Mouse (Mus musculus) spleen, adult 2 months (tissue): ENCODE results near the gene Npr3. TPM values are rescaled to one million over a fixed set of nuclear protein-coding genes. Genes with fewer than 3 reads are reported as not detected.

Source experiments
- DNase-seq, 2 experiments: peaks; one replicate each; pipeline versions ENCODE4 v3.0.0 to v3.0.0-alpha.2; 2012 to 2021; ENCODE audit warnings: low spot score in 2 of 2, low read depth in 1 of 2
- H3K27ac ChIP-seq: fragments of 200-500 bp; 2 replicates; pipeline ENCODE4 v1.5.1; 2012; ENCODE audit warnings: low read length, inconsistent platforms; ENCODE audit not compliant: insufficient read depth
- H3K27me3 ChIP-seq: fragments of 200-500 bp; 2 replicates; pipeline ENCODE4 v1.6.1; 2012; ENCODE audit warnings: mild to moderate bottlenecking, moderate library complexity, low read length, inconsistent platforms; ENCODE audit not compliant: control insufficient read depth, insufficient read depth
- H3K36me3 ChIP-seq: fragments of 200-500 bp; 2 replicates; pipeline ENCODE4 v1.6.1; 2012; ENCODE audit warnings: mild to moderate bottlenecking, low read length, inconsistent platforms; ENCODE audit not compliant: control insufficient read depth, insufficient read depth
- H3K4me1 ChIP-seq: fragments of 200-500 bp; 2 replicates; pipeline ENCODE4 v1.6.1; 2011; ENCODE audit warnings: inconsistent platforms; ENCODE audit not compliant: control insufficient read depth, insufficient read depth, insufficient read length
- H3K4me3 ChIP-seq: fragments of 200-500 bp; 2 replicates; pipeline ENCODE4 v1.5.1; 2011; ENCODE audit warnings: mild to moderate bottlenecking, inconsistent platforms; ENCODE audit not compliant: insufficient read depth, insufficient read length; ENCODE audit errors: extremely low read depth
- CTCF ChIP-seq: fragments of 200-500 bp; IDR thresholded peaks from 2 replicates; pipeline ENCODE4 v1.5.1; 2011; ENCODE audit warnings: mild to moderate bottlenecking, inconsistent platforms; ENCODE audit not compliant: insufficient read depth, insufficient read length, insufficient replicate concordance; ENCODE audit errors: extremely low read depth
- POLR2A ChIP-seq: fragments of 200-500 bp; IDR thresholded peaks from 2 replicates; pipeline ENCODE4 v1.6.1; 2011; ENCODE audit warnings: low read depth, low read length, inconsistent platforms
- WGBS: fragments of 180-500 bp; shearing (Covaris S2); methylation state at CpG from one replicate; pipeline ENCODE4 v1.1.7; 2018; 5-methylcytosine and 5-hydroxymethylcytosine counted together
- polyA plus RNA-seq: library from polyadenylated mRNA; depleted of rRNA; stranded (reverse); fragments of >200 nt; gene quantifications from 2 replicates; pipeline ENCODE4 v1.2.3, GENCODE M21; 2012

The Npr3 gene
- polyA plus RNA-seq, 1 experiment, result 0.33 TPM

- WGBS, result 86% methylated on average over 15 of the region's 15 CpGs
- TF ChIP-seq CTCF (no peak), POLR2A (no peak)
- DNase-seq, result no peak
- Histone ChIP-seq H3K4me1 (no peaks in the 10 kb centered on the region), H3K4me3 (no peak overlapping the region), H3K27ac (no peak overlapping the region), H3K36me3 (no peaks in the 10 kb centered on the region), H3K27me3 (no peaks in the 10 kb centered on the region)
These were observed 44.1 kb downstream of the Npr3 start for GRCm38 (mm10) chr15:11862785-11863539.

- Histone ChIP-seq H3K4me3 (no peak overlapping the region), H3K27me3 (no peaks in the 10 kb centered on the region), H3K36me3 (no peaks in the 10 kb centered on the region), H3K27ac (no peak overlapping the region), H3K4me1 (no peaks in the 10 kb centered on the region)
- no peak for DNase-seq
- WGBS, result 92% methylated on average over 7 of the region's 7 CpGs
- no peak for TF ChIP-seq CTCF
- no peak for TF ChIP-seq POLR2A
These were observed 44.8 kb downstream of the Npr3 start for GRCm38 (mm10) chr15:11862253-11862652.

- Histone ChIP-seq H3K27me3 (no peaks in the 10 kb centered on the region), H3K4me1 (no peaks in the 10 kb centered on the region), H3K4me3 (no peak overlapping the region), H3K36me3 (no peaks in the 10 kb centered on the region), H3K27ac (no peak overlapping the region)
- no peak for DNase-seq
- 73% methylated on average over 2 of the region's 2 CpGs for WGBS
- no peak for TF ChIP-seq POLR2A
- no peak for TF ChIP-seq CTCF
These were observed 46.8 kb downstream of the Npr3 start for GRCm38 (mm10) chr15:11860259-11860658.

- Histone ChIP-seq H3K4me1 (no peaks in the 10 kb centered on the region), H3K36me3 (no peaks in the 10 kb centered on the region), H3K27ac (no peak overlapping the region), H3K27me3 (no peaks in the 10 kb centered on the region), H3K4me3 (no peak overlapping the region)
- no peak for DNase-seq
- no peak for TF ChIP-seq CTCF
- no peak for TF ChIP-seq POLR2A
- WGBS, result 85% methylated on average over 3 of the region's 3 CpGs
These were observed 47.3 kb downstream of the Npr3 start for GRCm38 (mm10) chr15:11859829-11860228.

GRCm38 (mm10) chr15:11858411-11858810, 48.7 kb downstream of the Npr3 start:
- DNase-seq, result no peak
- Histone ChIP-seq H3K27me3 (no peaks in the 10 kb centered on the region), H3K4me3 (no peak overlapping the region), H3K4me1 (no peaks in the 10 kb centered on the region), H3K27ac (no peak overlapping the region), H3K36me3 (no peaks in the 10 kb centered on the region)
- 91% methylated on average over 6 of the region's 6 CpGs for WGBS
- no peak for TF ChIP-seq CTCF
- TF ChIP-seq POLR2A, result no peak

GRCm38 (mm10) chr15:11845204-11846062, 61.7 kb downstream of the Npr3 start:
- Histone ChIP-seq H3K27me3 (no peaks in the 10 kb centered on the region), H3K27ac (no peak overlapping the region), H3K4me3 (no peak overlapping the region), H3K36me3 (no peaks in the 10 kb centered on the region), H3K4me1 (no peaks in the 10 kb centered on the region)
- DNase-seq, result no peak
- no peak for TF ChIP-seq POLR2A
- no peak for TF ChIP-seq CTCF
- WGBS, result 65% methylated on average over 16 of the region's 16 CpGs

- no peaks in the 10 kb centered on the region for H3K4me1 ChIP-seq
- no peaks in the 10 kb centered on the region for H3K36me3 ChIP-seq
- DNase-seq, result no peak
- WGBS, result 87% methylated on average over 6 of the region's 6 CpGs
- H3K4me3 ChIP-seq, result no peak overlapping the region
- TF ChIP-seq CTCF, result no peak
- TF ChIP-seq POLR2A, result no peak
- no peaks in the 10 kb centered on the region for H3K27me3 ChIP-seq
- no peak overlapping the region for H3K27ac ChIP-seq
These were observed 63.0 kb downstream of the Npr3 start for GRCm38 (mm10) chr15:11844115-11844514.
